Mouse (Mus musculus) forebrain, embryonic 16.5 days (tissue): ENCODE data around the gene Ddi2. TPM values are rescaled to one million over a fixed set of nuclear protein-coding genes. Genes with fewer than 3 reads are reported as not detected.

Source experiments
- ATAC-seq: fragments of 200-750 bp; cut with Nextera tagmentation; 2 replicates; pipeline ENCODE4 v1.8.0; 2017; ENCODE audit warnings: mild to moderate bottlenecking, moderate library complexity
- H3K27ac ChIP-seq: fragments of 300-500 bp; sonication (generic); 2 replicates; pipeline ENCODE4 v1.5.1; 2014; ENCODE audit warnings: low read length, control low read depth
- H3K27me3 ChIP-seq: fragments of 300-500 bp; sonication (generic); replicated peaks from 2 replicates; pipeline ENCODE4 v1.6.1; 2014; ENCODE audit warnings: low read length; ENCODE audit not compliant: control insufficient read depth, insufficient read depth
- H3K36me3 ChIP-seq: fragments of 300-500 bp; sonication (generic); 2 replicates; pipeline ENCODE4 v1.6.1; 2014; ENCODE audit not compliant: control insufficient read depth, insufficient read depth
- H3K4me1 ChIP-seq: fragments of 300-500 bp; sonication (generic); replicated peaks from 2 replicates; pipeline ENCODE4 v1.6.1; 2014; ENCODE audit warnings: low read length; ENCODE audit not compliant: control insufficient read depth, insufficient read depth
- H3K4me2 ChIP-seq: fragments of 300-500 bp; sonication (generic); 2 replicates; pipeline ENCODE4 v1.6.1; 2014; ENCODE audit warnings: mild to moderate bottlenecking, low read length, control low read depth
- H3K4me3 ChIP-seq: fragments of 300-500 bp; sonication (generic); replicated peaks from 2 replicates; pipeline ENCODE4 v1.5.1; 2014; ENCODE audit warnings: mild to moderate bottlenecking, low read length, control low read depth
- H3K9ac ChIP-seq: fragments of 300-500 bp; sonication (generic); replicated peaks from 2 replicates; pipeline ENCODE4 v1.6.1; 2014; ENCODE audit warnings: low read depth, low read length, control low read depth
- H3K9me3 ChIP-seq: fragments of 300-500 bp; sonication (generic); 2 replicates; pipeline ENCODE4 v1.6.1; 2016; ENCODE audit warnings: low read length; ENCODE audit not compliant: control insufficient read depth
- WGBS: fragments of 180-500 bp; shearing (Covaris S2); extraction: QIAGEN DNeasy Blood & Tissue Kit; methylation state at CpG from one replicate; pipeline ENCODE4 v1.1.7; 2014; 5-methylcytosine and 5-hydroxymethylcytosine counted together
- polyA plus RNA-seq: library from polyadenylated mRNA; unstranded; fragments of >200 nt; fragmentation: Nextera tagmentation; extraction: Ambion mirVana; gene quantifications from 2 replicates; pipeline ENCODE4 v1.2.1, GENCODE M21; 2015

The Ddi2 gene
- polyA plus RNA-seq, 1 experiment from 2014 or later = 13.1 TPM

GRCm38 (mm10) chr4:141730401-141730800 is 7.2 kb upstream of the Ddi2 start:
- Histone ChIP-seq H3K4me2 (no peak overlapping the region), H3K9ac (no peak overlapping the region), H3K27me3 (no peaks in the 10 kb centered on the region; the same call in 1 of the 2 replicates), H3K9me3 (no peaks in the 10 kb centered on the region), H3K36me3 (no peaks in the 10 kb centered on the region), H3K27ac (no peak overlapping the region), H3K4me3 (no peak overlapping the region), H3K4me1 (peaks cover 7% of the 10 kb centered on the region)
- no peak for ATAC-seq
- 86% methylated on average over 13 of the region's 13 CpGs for WGBS

- H3K4me1 ChIP-seq = peaks cover under 1% of the 10 kb centered on the region
- no peak overlapping the region for H3K9ac ChIP-seq
- no peaks in the 10 kb centered on the region for H3K36me3 ChIP-seq
- H3K9me3 ChIP-seq = no peaks in the 10 kb centered on the region
- no peak for ATAC-seq
- no peak overlapping the region for H3K27ac ChIP-seq
- H3K27me3 ChIP-seq = no peaks in the 10 kb centered on the region; the same call in 1 of the 2 replicates
- no peak overlapping the region for H3K4me2 ChIP-seq
- H3K4me3 ChIP-seq = no peak overlapping the region
- WGBS = 74% methylated on average over 3 of the region's 3 CpGs
Measured at GRCm38 (mm10) chr4:141729266-141729665, 6.0 kb upstream of the Ddi2 start.

GRCm38 (mm10) chr4:141725738-141726137 is 2.5 kb upstream of the Ddi2 start:
- Histone ChIP-seq H3K36me3 (no peaks in the 10 kb centered on the region), H3K9ac (no peak overlapping the region), H3K27me3 (no peaks in the 10 kb centered on the region), H3K4me2 (no peak overlapping the region), H3K4me1 (peaks cover 22% of the 10 kb centered on the region), H3K4me3 (no peak overlapping the region), H3K9me3 (no peaks in the 10 kb centered on the region), H3K27ac (no peak overlapping the region)
- 60% methylated on average over 3 of the region's 3 CpGs for WGBS
- ATAC-seq = no peak

- Histone ChIP-seq H3K4me1 (peaks cover 22% of the 10 kb centered on the region), H3K9ac (no peak overlapping the region), H3K4me2 (no peak overlapping the region), H3K36me3 (no peaks in the 10 kb centered on the region), H3K27ac (no peak overlapping the region), H3K27me3 (no peaks in the 10 kb centered on the region), H3K4me3 (no peak overlapping the region), H3K9me3 (no peaks in the 10 kb centered on the region)
- 86% methylated on average over 5 of the region's 5 CpGs for WGBS
- ATAC-seq = no peak
Measured at GRCm38 (mm10) chr4:141725277-141725676, 2.1 kb upstream of the Ddi2 start.

GRCm38 (mm10) chr4:141724594-141724993 is 1.4 kb upstream of the Ddi2 start:
- no peak for ATAC-seq
- Histone ChIP-seq H3K4me3 (no peak overlapping the region), H3K27ac (no peak overlapping the region), H3K4me2 (no peak overlapping the region), H3K36me3 (no peaks in the 10 kb centered on the region), H3K27me3 (no peaks in the 10 kb centered on the region), H3K9me3 (no peaks in the 10 kb centered on the region), H3K9ac (no peak overlapping the region), H3K4me1 (peaks cover 22% of the 10 kb centered on the region)
- WGBS = 74% methylated on average over 11 of the region's 11 CpGs

GRCm38 (mm10) chr4:141723673-141724068 is 452 bp upstream of the Ddi2 start:
- no peaks in the 10 kb centered on the region for H3K36me3 ChIP-seq
- H3K4me1 ChIP-seq = peaks cover 22% of the 10 kb centered on the region
- H3K4me3 ChIP-seq = peak overlapping the region; percentile 93
- H3K4me2 ChIP-seq = peak overlapping the region; percentile 62
- H3K27me3 ChIP-seq = no peaks in the 10 kb centered on the region
- H3K9me3 ChIP-seq = no peaks in the 10 kb centered on the region
- WGBS = 7% methylated on average over 13 of the region's 13 CpGs
- peak overlapping the region; percentile 90 for H3K9ac ChIP-seq
- peak overlapping the region; percentile 62 for H3K27ac ChIP-seq
- ATAC-seq = peak; percentile 69

GRCm38 (mm10) chr4:141721961-141722360 is 1.3 kb downstream of the Ddi2 start:
- ATAC-seq = no peak
- Histone ChIP-seq H3K27me3 (no peaks in the 10 kb centered on the region), H3K4me2 (peak overlapping the region; percentile 78), H3K4me1 (peaks cover 22% of the 10 kb centered on the region), H3K27ac (no peak overlapping the region), H3K9ac (no peak overlapping the region), H3K9me3 (no peaks in the 10 kb centered on the region), H3K36me3 (no peaks in the 10 kb centered on the region), H3K4me3 (peak overlapping the region; percentile 93)
- 72% methylated on average over 6 of the region's 6 CpGs for WGBS

GRCm38 (mm10) chr4:141720761-141721523 is 2.3 kb downstream of the Ddi2 start:
- Histone ChIP-seq H3K27me3 (no peaks in the 10 kb centered on the region), H3K4me2 (no peak overlapping the region), H3K27ac (no peak overlapping the region), H3K4me1 (peaks cover 22% of the 10 kb centered on the region), H3K9ac (no peak overlapping the region), H3K4me3 (no peak overlapping the region), H3K9me3 (no peaks in the 10 kb centered on the region), H3K36me3 (no peaks in the 10 kb centered on the region)
- WGBS = 85% methylated on average over 6 of the region's 6 CpGs
- ATAC-seq = no peak

GRCm38 (mm10) chr4:141719304-141719703 is 3.9 kb downstream of the Ddi2 start:
- H3K27ac ChIP-seq = no peak overlapping the region
- H3K27me3 ChIP-seq = no peaks in the 10 kb centered on the region
- no peaks in the 10 kb centered on the region for H3K9me3 ChIP-seq
- WGBS = 97% methylated on average over 1 of the region's 1 CpGs
- no peak for ATAC-seq
- H3K9ac ChIP-seq = no peak overlapping the region
- no peak overlapping the region for H3K4me2 ChIP-seq
- no peaks in the 10 kb centered on the region for H3K36me3 ChIP-seq
- peaks cover 22% of the 10 kb centered on the region for H3K4me1 ChIP-seq
- no peak overlapping the region for H3K4me3 ChIP-seq
